Mouse (Mus musculus) 3T3-L1 (cell line): ENCODE measurements at regions not wholly inside any gene's neighbourhood (a gene's known extent, or its start where the extent isn't known, plus 50 kb on each side); places are given as distances from the start of the nearest gene placed in this dataset.

Source experiments
- DNase-seq: peaks from one replicate; pipeline ENCODE4 v3.0.0-alpha.2; 2015; ENCODE audit warnings: low read depth, low spot score

GRCm38 (mm10) chr14:48330965-48331622 lies 114.8 kb upstream of the Tmem260 start:
- DNase-seq = peak; percentile 92

GRCm38 (mm10) chr14:48331623-48332000 lies 114.3 kb upstream of the Tmem260 start:
- DNase-seq = no peak

GRCm38 (mm10) chr14:48332193-48332592 lies 113.7 kb upstream of the Tmem260 start:
- DNase-seq = peak; percentile 86

- peak; percentile 60 for DNase-seq
These were observed 113.3 kb upstream of the Tmem260 start for GRCm38 (mm10) chr14:48332660-48333059.

GRCm38 (mm10) chr14:48334106-48334809 lies 111.7 kb upstream of the Tmem260 start:
- DNase-seq = no peak

- peak; percentile 33 for DNase-seq
These were observed 106.5 kb upstream of the Tmem260 start for GRCm38 (mm10) chr14:48339434-48339833.

- no peak for DNase-seq
These were observed 103.0 kb upstream of the Tmem260 start for GRCm38 (mm10) chr14:48342944-48343343.

GRCm38 (mm10) chr14:48345956-48346355 lies 100.0 kb upstream of the Tmem260 start:
- DNase-seq = no peak

- no peak for DNase-seq
These were observed 96.4 kb upstream of the Tmem260 start for GRCm38 (mm10) chr14:48349392-48350044.

GRCm38 (mm10) chr14:48351652-48352051 lies 94.3 kb upstream of the Tmem260 start:
- no peak for DNase-seq

- peak; percentile 22 for DNase-seq
These were observed 93.1 kb upstream of the Tmem260 start for GRCm38 (mm10) chr14:48352825-48353224.

- no peak for DNase-seq
These were observed 91.7 kb upstream of the Tmem260 start for GRCm38 (mm10) chr14:48354176-48354575.

GRCm38 (mm10) chr14:48357441-48357840 lies 88.5 kb upstream of the Tmem260 start:
- DNase-seq = no peak

- peak; percentile 77 for DNase-seq
These were observed 87.3 kb upstream of the Tmem260 start for GRCm38 (mm10) chr14:48358487-48359159.

GRCm38 (mm10) chr14:48361820-48362219 lies 84.1 kb upstream of the Tmem260 start:
- DNase-seq = no peak

GRCm38 (mm10) chr14:48367006-48367405 lies 78.9 kb upstream of the Tmem260 start:
- peak; percentile 89 for DNase-seq

GRCm38 (mm10) chr14:48370322-48370721 lies 75.6 kb upstream of the Tmem260 start:
- peak; percentile 82 for DNase-seq

GRCm38 (mm10) chr14:48371766-48372165 lies 74.2 kb upstream of the Tmem260 start:
- peak; percentile 61 for DNase-seq

- DNase-seq = no peak
These were observed 69.8 kb upstream of the Tmem260 start for GRCm38 (mm10) chr14:48376112-48376511.
